Mouse (Mus musculus): ENCODE measurements around the gene Fga.

DNA sequence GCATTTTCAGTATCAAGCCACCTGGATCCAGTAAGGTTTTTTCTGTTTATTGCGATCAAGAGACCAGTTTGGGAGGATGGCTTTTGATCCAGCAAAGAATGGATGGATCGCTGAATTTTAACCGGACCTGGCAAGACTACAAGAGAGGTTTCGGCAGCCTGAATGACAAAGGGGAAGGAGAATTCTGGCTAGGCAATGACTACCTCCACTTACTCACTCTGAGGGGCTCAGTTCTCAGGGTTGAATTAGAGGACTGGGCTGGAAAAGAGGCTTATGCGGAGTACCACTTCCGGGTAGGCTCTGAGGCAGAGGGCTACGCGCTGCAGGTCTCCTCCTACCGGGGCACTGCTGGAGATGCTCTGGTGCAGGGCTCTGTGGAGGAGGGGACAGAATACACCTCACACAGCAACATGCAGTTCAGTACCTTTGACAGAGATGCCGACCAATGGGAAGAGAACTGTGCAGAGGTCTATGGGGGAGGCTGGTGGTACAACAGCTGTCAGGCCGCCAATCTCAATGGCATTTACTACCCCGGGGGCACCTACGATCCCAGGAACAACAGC lies 7.0 kb downstream of the Fga start:
- TF ChIP-seq POLR2A (IDR thresholded peaks at IDR 0.05; ENCODE audit: control insufficient read depth in 1 of 2, insufficient read depth in 1 of 2, low read depth in 1 of 2, low read length in 2 of 2, poor library complexity in 1 of 2) (no peak), CTCF (IDR thresholded peaks at IDR 0.05 in 2 of 3, conservative IDR thresholded peaks at IDR 0.05 in 1 of 3; ENCODE audit: control insufficient read depth in 1 of 3, insufficient read depth in 1 of 3, low read depth in 2 of 3, low read length in 3 of 3, poor library complexity in 1 of 3, severe bottlenecking in 1 of 3) (no peak), HCFC1 (IDR thresholded peaks at IDR 0.05; ENCODE audit: low read depth, low read length) (no peak), ETS1 (IDR thresholded peaks at IDR 0.05; ENCODE audit: low read depth, low read length) (no peak)

Measured in MEL (cell line).